Mouse (Mus musculus): Measurements from ENCODE around the gene 4930558K02Rik. TPM values are rescaled to one million over a fixed set of nuclear protein-coding genes. Genes with fewer than 3 reads are reported as not detected.

The 4930558K02Rik gene
- polyA plus RNA-seq, 1 experiment from 2014 or later: not detected

- Histone ChIP-seq H3K27me3 (ENCODE audit: control insufficient read depth, insufficient read depth, low read length) (no peaks in the 10 kb centered on the region), H3K4me3 (ENCODE audit: control insufficient read depth in 1 of 2, insufficient read depth in 1 of 2, low read depth in 1 of 2, low read length in 2 of 2) (no peak overlapping the region), H3K9ac (ENCODE audit: low read length) (no peak overlapping the region), H3K4me2 (ENCODE audit: low read length) (no peak overlapping the region), H3K27ac (replicated peaks in 1 of 2; ENCODE audit: control insufficient read depth in 1 of 2, insufficient read depth in 1 of 2, low read depth in 2 of 2, low read length in 2 of 2) (no peak overlapping the region), H3K36me3 (ENCODE audit: control insufficient read depth, insufficient read depth, low read length) (no peaks in the 10 kb centered on the region), H3K4me1 (ENCODE audit: control insufficient read depth in 2 of 2, insufficient read depth in 2 of 2, low read length in 2 of 2) (peaks cover 0 to 3% of the 10 kb centered on the region in 2 experiments; a peak in 2 of 4 replicates), H3K9me3 (ENCODE audit: control insufficient read depth, low read length) (no peaks in the 10 kb centered on the region)
- ATAC-seq (ENCODE audit: insufficient number of reproducible peaks, insufficient read depth, low FRiP score, low read depth): no peak
- 84% methylated on average over 5 of the region's 5 CpGs for WGBS
Observed at GRCm38 (mm10) chr1:161978173-161978700, 1.2 kb downstream of the 4930558K02Rik start.

- 68% methylated on average over 4 of the region's 4 CpGs for WGBS
- Histone ChIP-seq H3K4me2 (ENCODE audit: low read length) (no peak overlapping the region), H3K27me3 (ENCODE audit: control insufficient read depth, insufficient read depth, low read length) (no peaks in the 10 kb centered on the region), H3K9me3 (ENCODE audit: control insufficient read depth, low read length) (no peaks in the 10 kb centered on the region), H3K4me3 (ENCODE audit: control insufficient read depth in 1 of 2, insufficient read depth in 1 of 2, low read depth in 1 of 2, low read length in 2 of 2) (no peak overlapping the region), H3K36me3 (ENCODE audit: control insufficient read depth, insufficient read depth, low read length) (no peaks in the 10 kb centered on the region), H3K9ac (ENCODE audit: low read length) (no peak overlapping the region), H3K4me1 (ENCODE audit: control insufficient read depth in 2 of 2, insufficient read depth in 2 of 2, low read length in 2 of 2) (peaks cover 0 to 3% of the 10 kb centered on the region in 2 experiments; a peak in 2 of 4 replicates), H3K27ac (replicated peaks in 1 of 2; ENCODE audit: control insufficient read depth in 1 of 2, insufficient read depth in 1 of 2, low read depth in 2 of 2, low read length in 2 of 2) (no peak overlapping the region)
- no peak for ATAC-seq (ENCODE audit: insufficient number of reproducible peaks, insufficient read depth, low FRiP score, low read depth)
Observed at GRCm38 (mm10) chr1:161977331-161977730, 2.1 kb downstream of the 4930558K02Rik start.

GRCm38 (mm10) chr1:161976255-161977182 is 2.9 kb downstream of the 4930558K02Rik start:
- Histone ChIP-seq H3K27me3 (ENCODE audit: control insufficient read depth, insufficient read depth, low read length) (no peaks in the 10 kb centered on the region), H3K4me1 (ENCODE audit: control insufficient read depth in 2 of 2, insufficient read depth in 2 of 2, low read length in 2 of 2) (peaks cover 0 to 3% of the 10 kb centered on the region in 2 experiments; a peak in 2 of 4 replicates), H3K4me3 (ENCODE audit: control insufficient read depth in 1 of 2, insufficient read depth in 1 of 2, low read depth in 1 of 2, low read length in 2 of 2) (no peak overlapping the region), H3K9ac (ENCODE audit: low read length) (no peak overlapping the region), H3K36me3 (ENCODE audit: control insufficient read depth, insufficient read depth, low read length) (peaks cover under 1% of the 10 kb centered on the region; the same call in 1 of the 2 replicates), H3K9me3 (ENCODE audit: control insufficient read depth, low read length) (no peaks in the 10 kb centered on the region), H3K27ac (replicated peaks in 1 of 2; ENCODE audit: control insufficient read depth in 1 of 2, insufficient read depth in 1 of 2, low read depth in 2 of 2, low read length in 2 of 2) (no peak overlapping the region), H3K4me2 (ENCODE audit: low read length) (no peak overlapping the region)
- ATAC-seq (ENCODE audit: insufficient number of reproducible peaks, insufficient read depth, low FRiP score, low read depth): no peak
- WGBS: 39% methylated on average over 16 of the region's 16 CpGs

GRCm38 (mm10) chr1:161972233-161972632 is 7.2 kb downstream of the 4930558K02Rik start:
- Histone ChIP-seq H3K9ac (ENCODE audit: low read length) (no peak overlapping the region), H3K9me3 (ENCODE audit: control insufficient read depth, low read length) (no peaks in the 10 kb centered on the region), H3K36me3 (ENCODE audit: control insufficient read depth, insufficient read depth, low read length) (peaks cover 11% of the 10 kb centered on the region; the same call in 1 of the 2 replicates), H3K4me3 (ENCODE audit: control insufficient read depth in 1 of 2, insufficient read depth in 1 of 2, low read depth in 1 of 2, low read length in 2 of 2) (no peak overlapping the region), H3K4me2 (ENCODE audit: low read length) (no peak overlapping the region), H3K4me1 (ENCODE audit: control insufficient read depth in 2 of 2, insufficient read depth in 2 of 2, low read length in 2 of 2) (peaks cover 3 to 8% of the 10 kb centered on the region in 2 experiments; a peak in 3 of 4 replicates), H3K27ac (replicated peaks in 1 of 2; ENCODE audit: control insufficient read depth in 1 of 2, insufficient read depth in 1 of 2, low read depth in 2 of 2, low read length in 2 of 2) (no peak overlapping the region), H3K27me3 (ENCODE audit: control insufficient read depth, insufficient read depth, low read length) (no peaks in the 10 kb centered on the region)
- no peak for ATAC-seq (ENCODE audit: insufficient number of reproducible peaks, insufficient read depth, low FRiP score, low read depth)
- WGBS: 85% methylated on average over 8 of the region's 8 CpGs

- no peak overlapping the region for H3K4me2 ChIP-seq (ENCODE audit: low read length)
Observed at GRCm38 (mm10) chr1:161970874-161971273, 8.6 kb downstream of the 4930558K02Rik start.

GRCm38 (mm10) chr1:161968589-161969407 is 10.6 kb downstream of the 4930558K02Rik start, which contains the start of gene Pigc:
Gene Pigc, plus strand, starts transcription at chr1:161969186.
- peaks cover 0 to 8% of the 10 kb centered on the region in 2 experiments; a peak in 1 of 4 replicates for H3K4me1 ChIP-seq (ENCODE audit: control insufficient read depth in 2 of 2, insufficient read depth in 2 of 2, low read length in 2 of 2)
- H3K27ac ChIP-seq (replicated peaks in 1 of 2; ENCODE audit: control insufficient read depth in 1 of 2, insufficient read depth in 1 of 2, low read depth in 2 of 2, low read length in 2 of 2): peak within 1 kb of the TSS; percentile 78 to 84
- H3K27me3 ChIP-seq (ENCODE audit: control insufficient read depth, insufficient read depth, low read length): no peaks in the 10 kb centered on the region
- WGBS: 3% methylated on average over 38 of the region's 38 CpGs
- H3K9ac ChIP-seq (ENCODE audit: low read length): peak within 1 kb of the TSS; percentile 89
- peaks cover 11% of the 10 kb centered on the region; the same call in 1 of the 2 replicates for H3K36me3 ChIP-seq (ENCODE audit: control insufficient read depth, insufficient read depth, low read length)
- H3K4me3 ChIP-seq (ENCODE audit: control insufficient read depth in 1 of 2, insufficient read depth in 1 of 2, low read depth in 1 of 2, low read length in 2 of 2): peak within 1 kb of the TSS; percentile 79 to 80
- no peaks in the 10 kb centered on the region for H3K9me3 ChIP-seq (ENCODE audit: control insufficient read depth, low read length)
- H3K4me2 ChIP-seq (ENCODE audit: low read length): peak within 1 kb of the TSS; percentile 75
- ATAC-seq (ENCODE audit: insufficient number of reproducible peaks, insufficient read depth, low FRiP score, low read depth): peak; percentile 97

More at GRCm38 (mm10) chr1:161970874-161971273, 8.6 kb downstream of the 4930558K02Rik start:
- peaks cover 11% of the 10 kb centered on the region; the same call in 1 of the 2 replicates for H3K36me3 ChIP-seq (ENCODE audit: control insufficient read depth, insufficient read depth, low read length)
- H3K27me3 ChIP-seq (ENCODE audit: control insufficient read depth, insufficient read depth, low read length): no peaks in the 10 kb centered on the region
- ATAC-seq (ENCODE audit: insufficient number of reproducible peaks, insufficient read depth, low FRiP score, low read depth): no peak
- peaks cover 0 to 8% of the 10 kb centered on the region in 2 experiments; a peak in 1 of 4 replicates for H3K4me1 ChIP-seq (ENCODE audit: control insufficient read depth in 2 of 2, insufficient read depth in 2 of 2, low read length in 2 of 2)
- H3K4me3 ChIP-seq (ENCODE audit: control insufficient read depth in 1 of 2, insufficient read depth in 1 of 2, low read depth in 1 of 2, low read length in 2 of 2): no peak overlapping the region
- H3K9me3 ChIP-seq (ENCODE audit: control insufficient read depth, low read length): no peaks in the 10 kb centered on the region
- no peak overlapping the region for H3K27ac ChIP-seq (replicated peaks in 1 of 2; ENCODE audit: control insufficient read depth in 1 of 2, insufficient read depth in 1 of 2, low read depth in 2 of 2, low read length in 2 of 2)
- whole genome bisulfite sequencing: 95% methylated on average over 9 of the region's 9 CpGs
- no peak overlapping the region for H3K9ac ChIP-seq (ENCODE audit: low read length)

GRCm38 (mm10) chr1:161967936-161968335 is 11.5 kb downstream of the 4930558K02Rik start:
- WGBS: 50% methylated on average over 2 of the region's 2 CpGs
- no peaks in the 10 kb centered on the region for H3K27me3 ChIP-seq (ENCODE audit: control insufficient read depth, insufficient read depth, low read length)
- H3K36me3 ChIP-seq (ENCODE audit: control insufficient read depth, insufficient read depth, low read length): peaks cover 11% of the 10 kb centered on the region; the same call in 1 of the 2 replicates
- H3K4me3 ChIP-seq (ENCODE audit: control insufficient read depth in 1 of 2, insufficient read depth in 1 of 2, low read depth in 1 of 2, low read length in 2 of 2): no peak overlapping the region
- H3K4me1 ChIP-seq (ENCODE audit: control insufficient read depth in 2 of 2, insufficient read depth in 2 of 2, low read length in 2 of 2): peaks cover 0 to 8% of the 10 kb centered on the region in 2 experiments; a peak in 1 of 4 replicates
- H3K9me3 ChIP-seq (ENCODE audit: control insufficient read depth, low read length): no peaks in the 10 kb centered on the region
- no peak overlapping the region for H3K9ac ChIP-seq (ENCODE audit: low read length)
- ATAC-seq (ENCODE audit: insufficient number of reproducible peaks, insufficient read depth, low FRiP score, low read depth): no peak
- no peak overlapping the region for H3K27ac ChIP-seq (replicated peaks in 1 of 2; ENCODE audit: control insufficient read depth in 1 of 2, insufficient read depth in 1 of 2, low read depth in 2 of 2, low read length in 2 of 2)
- no peak overlapping the region for H3K4me2 ChIP-seq (ENCODE audit: low read length)

Measured in heart, embryonic 14.5 days (tissue).